Mouse (Mus musculus) heart, adult 8-10 months (tissue): ENCODE results near the gene Defa22. TPM values are rescaled to one million over a fixed set of nuclear protein-coding genes. Genes with fewer than 3 reads are reported as not detected.
"Not testable (repeated sequence)": the region's sequence is repeated elsewhere in the genome, so short reads cannot be mapped to it uniquely, and the experiment has no call there.

Experiments
- DNase-seq: peaks from one replicate; pipeline ENCODE4 v3.0.0; 2022; ENCODE audit warnings: low spot score
- total RNA-seq, 4 experiments: library from RNA; stranded (reverse); gene quantifications; 2 replicates each; pipeline ENCODE4 v1.2.4; 2022

Gene Defa22
- total RNA-seq, result not detected

DNA sequence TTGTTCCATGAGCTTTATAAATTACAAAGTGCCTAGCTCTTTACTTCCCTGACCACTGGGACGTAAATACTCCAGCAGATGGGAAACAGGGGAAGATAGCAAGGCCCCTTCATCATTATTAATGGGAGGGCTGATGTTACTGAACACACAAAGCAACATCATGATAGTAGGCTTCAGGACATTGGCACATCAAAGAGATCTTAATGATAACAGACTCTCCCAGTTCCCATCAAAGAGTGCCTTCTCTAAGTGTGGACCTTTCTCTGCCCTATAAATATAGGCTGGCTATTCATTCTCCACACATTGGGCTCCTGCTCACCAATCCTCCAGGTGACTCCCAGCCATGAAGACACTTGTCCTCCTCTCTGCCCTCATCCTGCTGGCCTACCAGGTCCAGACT, at the start of gene Defa22:
Defa22 (plus strand) TSS at position 301 of the 400 bp plus-strand sequence.
- DNase-seq, result not testable (repeated sequence)

DNA sequence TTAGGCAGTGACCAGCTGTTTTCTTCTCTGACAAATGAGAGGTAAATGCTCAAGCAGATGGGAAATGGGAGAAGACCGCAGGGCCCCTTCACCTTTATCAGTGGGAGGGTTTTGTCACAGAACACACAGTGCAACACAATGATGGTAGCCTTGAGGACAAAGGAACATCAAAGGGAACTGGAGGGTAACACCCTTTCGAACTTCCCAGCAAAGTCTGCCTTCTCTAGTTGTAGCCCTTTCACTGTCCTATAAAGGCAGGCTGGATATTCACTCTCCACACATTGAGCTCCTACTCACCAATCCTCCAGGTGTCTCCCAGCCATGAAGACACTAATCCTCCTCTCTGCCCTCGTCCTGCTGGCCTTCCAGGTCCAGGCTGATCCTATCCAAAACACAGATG, 27.7 kb upstream of the Defa22 start, which contains the start of gene Defa30:
Defa30 (plus strand) TSS at position 301 of the 400 bp plus-strand sequence.
- not testable (repeated sequence) for DNase-seq

DNA sequence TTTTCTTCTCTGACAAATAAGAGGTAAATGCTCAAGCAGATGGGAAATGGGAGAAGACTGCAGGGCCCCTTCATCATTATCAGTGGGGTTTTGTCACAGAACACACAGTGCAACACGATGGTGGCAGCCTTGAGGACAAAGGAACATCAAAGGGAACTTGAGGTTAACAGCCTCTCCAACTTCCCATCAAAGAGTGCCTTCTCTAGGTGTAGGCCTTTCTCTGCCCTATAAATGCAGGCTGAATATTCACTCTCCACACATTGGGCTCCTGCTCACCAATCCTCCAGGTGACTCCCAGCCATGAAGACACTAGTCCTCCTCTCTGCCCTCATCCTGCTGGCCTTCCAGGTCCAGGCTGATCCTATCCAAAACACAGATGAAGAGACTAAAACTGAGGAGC, 29.2 kb downstream of the Defa22 start, which contains the start of gene Defa31:
Defa31 (plus strand) TSS at position 301 of the 400 bp plus-strand sequence.
- DNase-seq, result not testable (repeated sequence)

DNA sequence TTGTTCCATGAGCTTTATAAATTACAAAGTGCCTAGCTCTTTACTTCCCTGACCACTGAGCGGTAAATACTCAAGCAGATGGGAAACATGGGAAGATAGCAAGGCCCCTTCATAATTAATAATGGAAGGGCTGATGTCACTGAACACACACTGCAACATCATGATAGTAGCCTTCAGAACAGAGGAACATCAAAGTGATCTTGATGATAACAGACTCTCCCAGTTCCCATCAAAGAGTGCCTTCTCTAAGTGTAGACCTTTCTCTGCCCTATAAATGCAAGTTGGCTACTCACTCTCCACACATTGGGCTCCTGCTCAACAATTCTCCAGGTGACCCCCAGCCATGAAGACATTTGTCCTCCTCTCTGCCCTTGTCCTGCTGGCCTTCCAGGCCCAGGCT, 39.2 kb downstream of the Defa22 start, which contains the start of gene Gm15293:
Gm15293 (plus strand) TSS at position 301 of the 400 bp plus-strand sequence.
- not testable (repeated sequence) for DNase-seq

Other genes starting within 250 kb of the Defa22 start
- not detected for gene Gm6040, start 240.2 kb upstream of the Defa22 start, total RNA-seq
- not detected for gene AY761185, start 217.6 kb upstream of the Defa22 start, total RNA-seq
- gene Defa21, start 136.7 kb upstream of the Defa22 start, total RNA-seq, result not detected
- gene Defa23, start 107.2 kb upstream of the Defa22 start, total RNA-seq, result not detected
- not detected for gene Defa35, start 97.2 kb upstream of the Defa22 start, total RNA-seq
- gene Defa25, start 77.8 kb upstream of the Defa22 start, total RNA-seq, result not detected
- gene Gm14851, start 66.2 kb upstream of the Defa22 start, total RNA-seq, result not detected
- not detected for gene Defa30, start 27.6 kb upstream of the Defa22 start, total RNA-seq
- not detected for gene Defa31, start 29.3 kb downstream of the Defa22 start, total RNA-seq
- gene Gm15293, start 39.3 kb downstream of the Defa22 start, total RNA-seq, result not detected
- not detected for gene Gm15292, start 87.5 kb downstream of the Defa22 start, total RNA-seq
- gene Defa27, start 153.3 kb downstream of the Defa22 start, total RNA-seq, result not detected
- gene Defa29, start 164.7 kb downstream of the Defa22 start, total RNA-seq, result not detected
- gene Defa2, start 216.2 kb downstream of the Defa22 start, total RNA-seq, result not detected
- gene Defa33, start 229.5 kb downstream of the Defa22 start, total RNA-seq, result not detected